Mouse (Mus musculus): Measurements from ENCODE around the gene Gjc1. TPM values are rescaled to one million over a fixed set of nuclear protein-coding genes. Genes with fewer than 3 reads are reported as not detected.

Gjc1 gene
- polyA plus RNA-seq, 1 experiment from 2014 or later = 106 TPM

DNA sequence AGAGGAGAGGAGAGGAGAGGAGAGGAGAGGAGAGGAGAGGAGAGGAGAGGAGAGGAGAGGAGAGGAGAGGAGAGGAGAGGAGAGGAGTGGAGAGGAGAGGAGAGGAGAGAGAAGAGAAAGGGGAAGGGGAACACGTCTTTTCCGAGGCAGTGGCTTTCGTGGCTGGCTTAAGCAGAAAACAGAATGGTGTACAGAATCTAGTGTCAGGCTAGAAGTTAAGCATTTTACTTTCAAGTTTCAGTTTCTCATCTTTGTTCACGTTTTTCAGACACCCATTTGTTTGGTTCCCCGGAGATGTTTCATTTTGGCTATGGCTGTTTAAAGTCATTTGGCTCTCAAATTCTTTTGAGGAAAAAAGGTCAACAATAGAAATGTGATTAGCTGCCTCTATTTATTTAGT is 11.3 kb downstream of the Gjc1 start:
- WGBS = 84% methylated on average over 5 of the region's 5 CpGs
- no peak overlapping the region for H3K27ac ChIP-seq (replicated peaks; ENCODE audit: low read depth, low read length)
- DNase-seq (ENCODE audit: low spot score) = no peak
- H3K4me1 ChIP-seq (ENCODE audit: control insufficient read depth, insufficient read depth, low read length) = 0 out of 2 replicates have a peak, but pooled peaks cover 2% of the 10 kb centered on the region
- no peak for ATAC-seq (ENCODE audit: insufficient number of reproducible peaks, low FRiP score, low TSS enrichment, low read depth)
- H3K27me3 ChIP-seq (ENCODE audit: control insufficient read depth, insufficient read depth, low read length) = no peaks in the 10 kb centered on the region
- H3K9ac ChIP-seq (ENCODE audit: low read length) = no peak overlapping the region
- H3K36me3 ChIP-seq (ENCODE audit: control insufficient read depth, insufficient read depth, low read length) = peaks cover 13% of the 10 kb centered on the region; the same call in 1 of the 2 replicates
- no peak overlapping the region for H3K4me2 ChIP-seq (ENCODE audit: low read depth, severe bottlenecking)
- H3K4me3 ChIP-seq (ENCODE audit: low read depth, low read length) = no peak overlapping the region
- 0 out of 2 replicates have a peak, but pooled peaks cover 4% of the 10 kb centered on the region for H3K9me3 ChIP-seq (ENCODE audit: control insufficient read depth, low read length)

DNA sequence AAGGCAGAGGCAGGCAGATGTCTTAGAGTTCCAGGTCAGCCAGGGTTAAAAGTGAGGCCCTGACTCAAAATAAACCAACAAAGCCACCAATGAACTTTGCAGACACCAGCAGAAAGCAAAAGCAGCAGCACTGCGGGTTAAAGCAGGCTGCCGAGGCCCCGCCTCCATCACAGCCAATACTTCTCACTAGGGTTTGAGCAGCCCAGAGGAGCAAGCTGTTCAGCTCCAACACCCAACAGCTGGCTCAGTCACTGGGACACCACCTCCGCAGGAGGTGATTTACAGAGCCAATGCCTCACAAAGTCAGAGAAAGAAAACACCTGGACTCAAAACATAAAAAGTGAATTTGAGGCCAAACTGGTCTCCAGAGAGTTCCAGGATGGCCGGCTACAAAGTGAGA is 16.0 kb downstream of the Gjc1 start:
- DNase-seq (ENCODE audit: low spot score) (no peak), ATAC-seq (ENCODE audit: insufficient number of reproducible peaks, low FRiP score, low TSS enrichment, low read depth) (no peak)
- Histone ChIP-seq H3K9ac (ENCODE audit: low read length) (no peak overlapping the region), H3K9me3 (ENCODE audit: control insufficient read depth, low read length) (0 out of 2 replicates have a peak, but pooled peaks cover 4% of the 10 kb centered on the region), H3K27ac (replicated peaks; ENCODE audit: low read depth, low read length) (no peak overlapping the region), H3K4me3 (ENCODE audit: low read depth, low read length) (no peak overlapping the region), H3K4me1 (ENCODE audit: control insufficient read depth, insufficient read depth, low read length) (no peaks in the 10 kb centered on the region), H3K4me2 (ENCODE audit: low read depth, severe bottlenecking) (no peak overlapping the region), H3K27me3 (ENCODE audit: control insufficient read depth, insufficient read depth, low read length) (no peaks in the 10 kb centered on the region), H3K36me3 (ENCODE audit: control insufficient read depth, insufficient read depth, low read length) (peaks cover 17% of the 10 kb centered on the region)
- WGBS = 85% methylated on average over 5 of the region's 5 CpGs

DNA sequence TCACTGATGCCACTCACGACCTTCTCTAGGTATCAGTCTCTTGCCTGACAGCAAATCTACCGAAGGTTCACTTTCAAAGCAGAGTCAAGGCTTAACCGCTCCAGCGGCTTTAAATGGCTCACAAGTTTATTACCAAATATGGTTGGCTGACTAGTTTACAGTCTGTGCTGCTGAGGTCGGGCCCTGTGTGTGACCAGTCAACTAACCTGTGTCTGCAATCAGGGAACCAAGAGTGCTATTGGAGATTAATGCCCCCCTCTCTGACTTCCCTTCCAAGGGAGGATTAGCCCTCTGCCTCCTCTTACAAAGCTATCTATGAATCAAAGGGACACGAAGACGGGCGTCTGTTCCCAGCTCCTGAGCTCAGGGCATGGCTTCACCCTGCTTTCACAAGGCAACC is 25.3 kb downstream of the Gjc1 start:
- ATAC-seq (ENCODE audit: insufficient number of reproducible peaks, low FRiP score, low TSS enrichment, low read depth) (no peak), DNase-seq (ENCODE audit: low spot score) (no peak)
- WGBS = 48% methylated on average over 8 of the region's 8 CpGs
- Histone ChIP-seq H3K9ac (ENCODE audit: low read length) (no peak overlapping the region), H3K4me2 (ENCODE audit: low read depth, severe bottlenecking) (no peak overlapping the region), H3K27me3 (ENCODE audit: control insufficient read depth, insufficient read depth, low read length) (no peaks in the 10 kb centered on the region), H3K36me3 (ENCODE audit: control insufficient read depth, insufficient read depth, low read length) (no peaks in the 10 kb centered on the region), H3K4me3 (ENCODE audit: low read depth, low read length) (no peak overlapping the region), H3K9me3 (ENCODE audit: control insufficient read depth, low read length) (no peaks in the 10 kb centered on the region), H3K4me1 (ENCODE audit: control insufficient read depth, insufficient read depth, low read length) (no peaks in the 10 kb centered on the region), H3K27ac (replicated peaks; ENCODE audit: low read depth, low read length) (no peak overlapping the region)

DNA sequence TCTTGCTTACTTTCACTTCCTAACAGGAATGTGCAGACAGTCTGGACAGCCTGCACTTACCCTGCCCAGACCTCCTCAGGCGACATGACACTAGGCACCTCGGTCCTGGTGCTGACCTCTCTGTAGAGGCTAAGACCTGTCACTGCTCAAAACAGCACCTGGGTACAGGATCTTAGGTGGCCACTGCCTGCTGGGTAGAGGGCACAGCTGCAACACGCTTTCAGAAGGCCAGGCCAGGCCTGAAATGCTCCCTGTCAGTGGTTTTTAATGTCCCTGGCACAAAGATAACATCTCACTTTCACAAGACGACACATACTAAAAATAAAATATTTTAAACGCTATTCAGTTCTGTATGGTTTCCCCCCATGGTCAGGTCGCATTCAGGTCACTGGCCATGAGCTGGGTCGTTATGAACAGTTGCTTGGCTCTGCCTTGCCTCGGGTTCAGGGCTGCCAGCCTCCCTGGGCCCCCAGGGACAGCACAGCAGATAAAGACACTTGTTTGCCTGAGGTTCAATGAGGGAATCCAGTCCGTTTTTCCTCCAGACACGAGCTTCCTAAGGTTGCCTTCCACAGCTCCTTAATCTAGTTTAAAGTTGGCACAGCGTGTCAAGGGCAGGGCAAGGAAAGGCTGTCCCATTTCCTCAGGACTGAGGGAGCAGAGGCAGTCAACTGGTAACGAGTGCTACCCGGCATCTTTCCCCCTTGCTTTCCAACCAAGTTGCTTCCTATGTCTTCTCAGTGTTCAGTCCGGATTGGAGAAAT is 27.6 kb downstream of the Gjc1 start:
- Histone ChIP-seq H3K27ac (replicated peaks; ENCODE audit: low read depth, low read length) (no peak overlapping the region), H3K4me2 (ENCODE audit: low read depth, severe bottlenecking) (no peak overlapping the region), H3K9me3 (ENCODE audit: control insufficient read depth, low read length) (no peaks in the 10 kb centered on the region), H3K4me3 (ENCODE audit: low read depth, low read length) (no peak overlapping the region), H3K27me3 (ENCODE audit: control insufficient read depth, insufficient read depth, low read length) (no peaks in the 10 kb centered on the region), H3K9ac (ENCODE audit: low read length) (no peak overlapping the region), H3K36me3 (ENCODE audit: control insufficient read depth, insufficient read depth, low read length) (no peaks in the 10 kb centered on the region), H3K4me1 (ENCODE audit: control insufficient read depth, insufficient read depth, low read length) (no peaks in the 10 kb centered on the region)
- DNase-seq (ENCODE audit: low spot score) (no peak), ATAC-seq (ENCODE audit: insufficient number of reproducible peaks, low FRiP score, low TSS enrichment, low read depth) (no peak)
- WGBS = 63% methylated on average over 14 of the region's 14 CpGs

DNA sequence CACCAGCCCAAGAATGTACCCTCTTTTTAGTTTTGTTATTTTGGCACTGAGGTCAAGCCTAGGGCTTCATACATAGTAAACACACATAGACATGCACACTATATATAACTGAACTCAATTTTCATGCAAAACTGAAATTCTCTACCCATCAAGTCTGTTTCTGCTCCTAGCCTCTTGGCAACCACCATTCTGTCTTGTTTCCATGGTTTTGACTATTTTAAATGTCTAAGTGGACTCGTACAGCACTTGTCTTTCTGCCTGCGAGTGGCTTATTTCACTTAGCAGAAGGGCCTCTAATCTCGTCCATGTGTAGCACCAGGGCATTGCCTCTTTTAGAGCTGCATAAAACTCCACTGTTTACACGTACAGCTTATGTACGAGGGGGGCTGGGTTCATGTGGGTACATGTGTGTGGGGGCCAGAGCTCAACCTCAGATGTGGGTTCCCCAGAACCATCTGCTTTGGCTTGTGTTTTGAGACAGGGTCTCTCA is 31.8 kb downstream of the Gjc1 start:
- H3K27me3 ChIP-seq (ENCODE audit: control insufficient read depth, insufficient read depth, low read length) = no peaks in the 10 kb centered on the region
- 80% methylated on average over 5 of the region's 5 CpGs for WGBS
- no peaks in the 10 kb centered on the region for H3K4me1 ChIP-seq (ENCODE audit: control insufficient read depth, insufficient read depth, low read length)

DNA sequence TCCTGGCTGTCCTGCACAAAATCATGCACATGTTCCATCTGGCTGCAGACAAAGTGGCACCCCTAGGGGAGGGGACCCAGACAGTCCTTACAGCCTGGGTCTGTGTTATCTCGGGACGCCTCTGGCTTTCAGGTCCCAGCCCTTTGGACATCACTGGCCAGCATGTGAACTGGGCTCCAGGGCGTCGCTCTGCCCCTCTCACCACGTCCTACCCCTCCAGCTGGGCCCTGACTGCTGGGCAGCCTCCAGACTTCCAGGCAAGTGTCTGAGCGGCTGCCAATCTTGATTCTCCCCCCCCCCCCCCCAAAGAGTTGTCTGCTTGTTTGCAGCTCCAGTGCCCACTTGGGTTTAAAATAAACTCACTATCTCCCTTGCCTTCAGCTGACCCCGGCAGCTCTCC is 36.1 kb downstream of the Gjc1 start:
- WGBS = 56% methylated on average over 7 of the region's 7 CpGs
- Histone ChIP-seq H3K4me1 (ENCODE audit: control insufficient read depth, insufficient read depth, low read length) (no peaks in the 10 kb centered on the region), H3K9ac (ENCODE audit: low read length) (no peak overlapping the region), H3K9me3 (ENCODE audit: control insufficient read depth, low read length) (no peaks in the 10 kb centered on the region), H3K27me3 (ENCODE audit: control insufficient read depth, insufficient read depth, low read length) (no peaks in the 10 kb centered on the region), H3K4me3 (ENCODE audit: low read depth, low read length) (no peak overlapping the region), H3K27ac (replicated peaks; ENCODE audit: low read depth, low read length) (no peak overlapping the region), H3K4me2 (ENCODE audit: low read depth, severe bottlenecking) (no peak overlapping the region), H3K36me3 (ENCODE audit: control insufficient read depth, insufficient read depth, low read length) (no peaks in the 10 kb centered on the region)
- no peak for ATAC-seq (ENCODE audit: insufficient number of reproducible peaks, low FRiP score, low TSS enrichment, low read depth)
- no peak for DNase-seq (ENCODE audit: low spot score)

More for the DNA sequence above, 31.8 kb downstream of the Gjc1 start:
- H3K9ac ChIP-seq (ENCODE audit: low read length) = no peak overlapping the region
- DNase-seq (ENCODE audit: low spot score) = no peak
- no peaks in the 10 kb centered on the region for H3K36me3 ChIP-seq (ENCODE audit: control insufficient read depth, insufficient read depth, low read length)
- no peak overlapping the region for H3K27ac ChIP-seq (replicated peaks; ENCODE audit: low read depth, low read length)
- no peaks in the 10 kb centered on the region for H3K9me3 ChIP-seq (ENCODE audit: control insufficient read depth, low read length)
- H3K4me2 ChIP-seq (ENCODE audit: low read depth, severe bottlenecking) = no peak overlapping the region
- H3K4me3 ChIP-seq (ENCODE audit: low read depth, low read length) = no peak overlapping the region
- ATAC-seq (ENCODE audit: insufficient number of reproducible peaks, low FRiP score, low TSS enrichment, low read depth) = no peak

DNA sequence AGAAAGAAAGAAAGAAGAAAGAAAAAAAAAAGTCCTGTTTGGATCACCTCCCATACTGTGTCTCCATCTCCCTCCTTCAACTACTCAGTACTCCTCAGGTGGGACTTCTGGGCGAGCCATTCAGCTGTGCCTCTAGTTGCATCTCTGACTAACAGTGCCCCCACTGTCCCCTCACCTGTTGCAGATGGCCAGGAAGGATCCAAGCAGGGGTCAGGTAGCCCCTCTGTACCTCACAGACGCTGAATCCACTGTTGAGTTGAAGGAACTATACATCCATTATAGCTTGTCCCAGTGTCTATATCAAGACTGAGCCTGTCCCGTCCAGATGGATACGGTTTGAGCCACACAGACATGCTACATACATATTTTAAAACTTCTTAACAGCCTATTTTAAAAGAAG is 38.0 kb downstream of the Gjc1 start:
- Histone ChIP-seq H3K9ac (ENCODE audit: low read length) (no peak overlapping the region), H3K4me1 (ENCODE audit: control insufficient read depth, insufficient read depth, low read length) (peaks cover 9% of the 10 kb centered on the region), H3K36me3 (ENCODE audit: control insufficient read depth, insufficient read depth, low read length) (peaks cover 3% of the 10 kb centered on the region; the same call in 1 of the 2 replicates), H3K4me2 (ENCODE audit: low read depth, severe bottlenecking) (no peak overlapping the region), H3K27ac (replicated peaks; ENCODE audit: low read depth, low read length) (no peak overlapping the region), H3K27me3 (ENCODE audit: control insufficient read depth, insufficient read depth, low read length) (no peaks in the 10 kb centered on the region), H3K9me3 (ENCODE audit: control insufficient read depth, low read length) (no peaks in the 10 kb centered on the region), H3K4me3 (ENCODE audit: low read depth, low read length) (no peak overlapping the region)
- DNase-seq (ENCODE audit: low spot score) = no peak
- no peak for ATAC-seq (ENCODE audit: insufficient number of reproducible peaks, low FRiP score, low TSS enrichment, low read depth)
- WGBS = 84% methylated on average over 4 of the region's 4 CpGs

DNA sequence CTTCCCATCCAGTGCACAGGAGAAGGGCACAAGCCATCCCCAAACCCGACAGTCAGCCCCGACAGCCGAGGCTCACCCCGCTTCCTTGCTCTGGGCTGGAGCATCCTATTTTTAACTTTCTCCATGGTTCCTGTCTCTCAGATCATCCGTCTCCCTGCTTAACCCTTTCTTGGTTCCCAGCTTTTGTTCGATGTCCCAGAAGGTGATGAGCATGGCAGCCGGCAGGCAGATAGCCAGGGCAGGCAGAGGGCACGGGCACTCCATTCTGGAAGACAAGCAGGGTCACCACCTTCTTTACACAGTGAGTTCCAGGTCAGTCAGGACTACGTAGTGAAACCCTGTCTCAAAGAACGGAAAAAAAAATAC is 38.5 kb downstream of the Gjc1 start:
- 80% methylated on average over 10 of the region's 10 CpGs for WGBS
- Histone ChIP-seq H3K4me1 (ENCODE audit: control insufficient read depth, insufficient read depth, low read length) (peaks cover 9% of the 10 kb centered on the region), H3K4me2 (ENCODE audit: low read depth, severe bottlenecking) (no peak overlapping the region), H3K27ac (replicated peaks; ENCODE audit: low read depth, low read length) (no peak overlapping the region), H3K9ac (ENCODE audit: low read length) (no peak overlapping the region), H3K27me3 (ENCODE audit: control insufficient read depth, insufficient read depth, low read length) (no peaks in the 10 kb centered on the region), H3K9me3 (ENCODE audit: control insufficient read depth, low read length) (no peaks in the 10 kb centered on the region), H3K36me3 (ENCODE audit: control insufficient read depth, insufficient read depth, low read length) (peaks cover 4% of the 10 kb centered on the region; the same call in 1 of the 2 replicates), H3K4me3 (ENCODE audit: low read depth, low read length) (no peak overlapping the region)
- ATAC-seq (ENCODE audit: insufficient number of reproducible peaks, low FRiP score, low TSS enrichment, low read depth) = no peak
- no peak for DNase-seq (ENCODE audit: low spot score)

Measured in limb, embryonic 11.5 days (tissue).